Mouse (Mus musculus): ENCODE results near the gene Tox2.

DNA sequence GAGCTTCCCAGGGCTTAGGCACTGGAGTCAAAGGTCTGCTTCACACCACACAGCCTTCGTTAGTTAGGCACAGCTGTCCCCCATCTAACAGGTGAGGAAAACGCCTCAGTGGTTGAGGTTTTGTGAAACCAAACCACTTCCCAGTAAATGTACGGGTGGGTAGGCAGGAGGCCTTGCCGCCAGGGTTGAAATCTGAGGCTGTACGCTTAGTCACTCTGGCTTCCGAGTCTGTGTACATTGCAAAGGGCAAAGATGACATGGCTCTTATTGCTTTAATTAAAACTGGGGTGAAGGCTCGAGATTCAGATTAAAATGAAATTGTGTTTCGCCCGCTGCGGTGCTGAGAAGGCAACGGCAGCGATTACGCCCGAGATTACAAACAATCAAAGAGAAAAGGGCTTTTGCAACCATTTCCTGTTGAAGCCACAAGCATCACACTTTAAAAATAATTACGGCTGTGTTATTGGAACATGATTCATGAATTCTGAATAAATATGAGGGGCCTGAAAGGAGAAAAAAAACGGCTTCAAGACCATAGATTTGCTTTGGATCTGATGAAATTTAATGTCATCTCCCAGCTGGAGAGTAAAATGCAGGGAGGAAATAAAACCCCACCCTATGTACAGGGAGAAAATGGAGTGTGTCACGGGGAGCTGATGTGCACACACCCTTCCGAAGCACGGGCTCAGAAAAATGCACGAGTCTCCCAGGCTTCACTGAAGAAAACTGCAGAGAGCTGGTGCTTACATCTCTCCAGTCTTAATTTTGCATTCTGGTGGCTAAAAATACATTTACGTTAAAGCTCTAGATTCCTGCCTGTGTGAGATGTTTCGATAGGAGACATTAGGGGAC lies 50.5 kb downstream of the Tox2 start:
- TF ChIP-seq ZC3H11A (IDR thresholded peaks at IDR 0.05; ENCODE audit: borderline replicate concordance, low read depth, low read length), result no peak
- no peak for TF ChIP-seq HCFC1 (IDR thresholded peaks at IDR 0.05; ENCODE audit: borderline replicate concordance, insufficient read depth, low read length)

All from ES-E14 (cell line).